11 mouse cellular contexts compared by ENCODE assay signal in the genomic region with DNA sequence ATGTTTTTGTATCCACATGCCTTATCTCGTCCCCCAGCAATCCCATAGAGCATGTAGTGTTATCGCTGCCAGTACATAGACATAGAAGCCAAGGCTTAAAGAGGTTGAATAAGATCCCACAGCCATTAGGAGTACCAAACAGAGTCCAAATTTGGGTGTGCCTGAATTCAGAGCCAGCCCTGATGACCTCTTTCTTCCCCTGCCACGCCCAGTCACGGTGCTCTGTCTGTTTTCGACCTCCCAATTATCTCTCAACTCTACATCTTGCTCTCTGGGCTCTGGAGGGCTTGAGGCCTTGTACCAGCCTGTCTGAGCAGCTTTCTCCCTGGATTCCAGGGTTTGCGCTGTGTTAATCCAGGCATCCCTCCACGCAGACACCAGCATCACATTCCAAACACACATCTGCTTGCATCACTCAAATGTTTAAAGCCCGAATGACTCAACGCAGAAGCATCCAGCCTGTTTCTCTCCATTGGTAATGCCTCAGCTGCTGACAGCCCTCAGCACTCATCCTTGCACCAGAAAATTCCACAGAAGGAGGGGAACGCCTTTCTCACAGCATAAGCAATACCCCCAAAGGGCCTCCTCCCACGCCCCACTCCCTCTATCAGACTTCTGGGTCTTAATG. TPM values are rescaled to one million over a fixed set of nuclear protein-coding genes. Genes with fewer than 3 reads are reported as not detected.
DNase-seq lines count a peak whose midpoint lies in the region; ATAC-seq lines count a peak whose summit lies in the region.
"Had no signal": no experiment of that assay in that cellular context is flagged by ENCODE, and none has a peak within 500 bp of the region (broad histone marks: within the 10 kb centered on the region; RNA-seq: fewer than 3 reads in every experiment).

No protein-coding gene starts in this region.

- peak; percentile 28 for DNase-seq in embryo, embryonic 11 days
- no peak for DNase-seq in embryo, embryonic 10 days (ENCODE audit: low spot score)
- peak; percentile 78 for DNase-seq in fibroblast of lung, adult 2 months (ENCODE audit: low read depth)
- DNase-seq in intestine, embryonic 14.5 days (ENCODE audit: low spot score) = peak; percentile 75
- DNase-seq in forebrain, embryonic 11.5 days (ENCODE audit: low spot score) = no peak
- DNase-seq: B cell, adult 2 months; cerebellum, postnatal 36 days; thymus, postnatal 36 days had no signal

- peak; percentile 75 for ATAC-seq in intestine, embryonic 14.5 days (replicated peaks; ENCODE audit: low FRiP score, low TSS enrichment, low read depth)
- ATAC-seq in megakaryocyte-erythroid progenitor cell, adult 5-6 weeks (replicated peaks; ENCODE audit: low FRiP score, low TSS enrichment, poor library complexity, severe bottlenecking) = peak; percentile 55; the same call in 1 of the 2 replicates
- ATAC-seq in cerebellum, adult (ENCODE audit: insufficient number of reproducible peaks, low FRiP score, low TSS enrichment) = no peak
- no peak for ATAC-seq in hindbrain, embryonic 16.5 days
- ATAC-seq in forebrain, embryonic 11.5 days (replicated peaks; ENCODE audit: low FRiP score) = no peak

- no peaks in the 10 kb centered on the region for H3K9me3 ChIP-seq in intestine, embryonic 14.5 days (ENCODE audit: control insufficient read depth, low read length)
- no peaks in the 10 kb centered on the region for H3K9me3 ChIP-seq in hindbrain, embryonic 16.5 days (ENCODE audit: control insufficient read depth, low read length)
- no peaks in the 10 kb centered on the region for H3K9me3 ChIP-seq in forebrain, embryonic 11.5 days (ENCODE audit: control insufficient read depth, low read length)

- no peaks in the 10 kb centered on the region for H3K27me3 ChIP-seq in intestine, embryonic 14.5 days (replicated peaks; ENCODE audit: control insufficient read depth, insufficient read depth, low read length)
- no peaks in the 10 kb centered on the region for H3K27me3 ChIP-seq in hindbrain, embryonic 16.5 days (replicated peaks; ENCODE audit: control insufficient read depth, insufficient read depth, low read length)
- H3K27me3 ChIP-seq in forebrain, embryonic 11.5 days (ENCODE audit: control insufficient read depth, insufficient read depth, low read length) = peaks cover 8% of the 10 kb centered on the region

- WGBS in intestine, embryonic 14.5 days = 46% methylated on average over 11 of the region's 11 CpGs
- WGBS in hindbrain, embryonic 16.5 days = 82% methylated on average over 11 of the region's 11 CpGs
- 83% methylated on average over 11 of the region's 11 CpGs for WGBS in forebrain, embryonic 11.5 days

- H3K4me3 ChIP-seq in intestine, embryonic 14.5 days (ENCODE audit: low read depth, low read length) = no peak overlapping the region
- no peak overlapping the region for H3K4me3 ChIP-seq in hindbrain, embryonic 16.5 days (ENCODE audit: low read length)
- H3K4me3 ChIP-seq in forebrain, embryonic 11.5 days (ENCODE audit: low read depth, low read length) = no peak overlapping the region

- peak overlapping the region; percentile 44; the same call in 1 of the 2 replicates for H3K27ac ChIP-seq in intestine, embryonic 14.5 days (ENCODE audit: low read depth)
- H3K27ac ChIP-seq in hindbrain, embryonic 16.5 days (ENCODE audit: low read depth, low read length) = no peak overlapping the region
- H3K27ac ChIP-seq in forebrain, embryonic 11.5 days (ENCODE audit: low read depth, low read length) = no peak overlapping the region

- H3K9ac ChIP-seq in intestine, embryonic 14.5 days (ENCODE audit: low read length) = no peak overlapping the region
- H3K9ac ChIP-seq in hindbrain, embryonic 16.5 days (ENCODE audit: low read depth, low read length) = no peak overlapping the region
- H3K9ac ChIP-seq in forebrain, embryonic 11.5 days (ENCODE audit: low read length) = no peak overlapping the region

- H3K4me1 ChIP-seq in intestine, embryonic 14.5 days (replicated peaks; ENCODE audit: control insufficient read depth, insufficient read depth, low read length) = peaks cover 10% of the 10 kb centered on the region
- peaks cover 8% of the 10 kb centered on the region for H3K4me1 ChIP-seq in hindbrain, embryonic 16.5 days (ENCODE audit: control insufficient read depth, insufficient read depth, low read depth, low read length)
- H3K4me1 ChIP-seq in forebrain, embryonic 11.5 days (replicated peaks; ENCODE audit: control insufficient read depth, insufficient read depth, low read length) = peaks cover 6% of the 10 kb centered on the region; the same call in 1 of the 2 replicates

- H3K4me2 ChIP-seq in intestine, embryonic 14.5 days (ENCODE audit: low read length) = no peak overlapping the region
- H3K4me2 ChIP-seq in hindbrain, embryonic 16.5 days (ENCODE audit: low read length) = no peak overlapping the region
- no peak overlapping the region for H3K4me2 ChIP-seq in forebrain, embryonic 11.5 days (ENCODE audit: low read depth, low read length, severe bottlenecking)

- H3K36me3 ChIP-seq in intestine, embryonic 14.5 days (ENCODE audit: control insufficient read depth, insufficient read depth, low read length) = no peaks in the 10 kb centered on the region
- no peaks in the 10 kb centered on the region for H3K36me3 ChIP-seq in hindbrain, embryonic 16.5 days (ENCODE audit: control insufficient read depth, insufficient read depth, low read length)
- no peaks in the 10 kb centered on the region for H3K36me3 ChIP-seq in forebrain, embryonic 11.5 days (ENCODE audit: control insufficient read depth, insufficient read depth, low read length)

RNA-seq across cellular contexts. Expression of a gene that starts 43.9 kb away (rescaled TPM):
- 0.99 and 2.2 TPM in 2 replicates for polyA plus RNA-seq in intestine, embryonic 14.5 days (2014; fragmentation: Nextera tagmentation; extraction: Ambion mirVana)
- total RNA-seq in megakaryocyte-erythroid progenitor cell, adult 5-6 weeks (2014; fragmentation: Nextera tagmentation) = not detected in 2 replicates
- total RNA-seq in megakaryocyte-erythroid progenitor cell, adult 5-6 weeks (2017) = 0.15 TPM in 1 of 2 replicates, not detected in the other
- 3.7 and 4.1 TPM in 2 replicates for polyA plus RNA-seq in hindbrain, embryonic 16.5 days (2015; fragmentation: Nextera tagmentation; extraction: Ambion mirVana)
- 1.5 and 1.8 TPM in 2 replicates for polyA plus RNA-seq in forebrain, embryonic 11.5 days (2014; fragmentation: Nextera tagmentation; extraction: Ambion mirVana)

Comparison
In these comparisons a context has a peak if more than half of its experiments do, and no peak if none do; other contexts are left out.
1. DNase-seq: peak in embryo, embryonic 11 days (single experiment), fibroblast of lung, adult 2 months (single experiment) and intestine, embryonic 14.5 days (single experiment); none in embryo, embryonic 10 days (single experiment) and forebrain, embryonic 11.5 days (single experiment).
2. ATAC-seq: peak in intestine, embryonic 14.5 days (single experiment) and megakaryocyte-erythroid progenitor cell, adult 5-6 weeks (single experiment); none in cerebellum, adult (single experiment), hindbrain, embryonic 16.5 days (single experiment) and forebrain, embryonic 11.5 days (single experiment).